Mouse (Mus musculus) embryo, embryonic 10 days (tissue): ENCODE measurements around the gene Haghl.
"Not testable (repeated sequence)": the region's sequence is repeated elsewhere in the genome, so short reads cannot be mapped to it uniquely, and the experiment has no call there.

Source experiments
- DNase-seq: peaks from one replicate; pipeline ENCODE4 v3.0.0-alpha.2; 2015; ENCODE audit warnings: low spot score

Gene Haghl

GRCm38 (mm10) chr17:25744311-25744710 is 41.2 kb downstream of the Haghl start:
- no peak for DNase-seq

GRCm38 (mm10) chr17:25743831-25744230 is 41.6 kb downstream of the Haghl start:
- no peak for DNase-seq

GRCm38 (mm10) chr17:25741471-25741870 is 44.0 kb downstream of the Haghl start:
- not testable (repeated sequence) for DNase-seq

- DNase-seq: no peak
These were observed 46.6 kb downstream of the Haghl start for GRCm38 (mm10) chr17:25738861-25739260.

- DNase-seq: no peak
These were observed 49.7 kb downstream of the Haghl start, which contains the start of gene Mslnl for GRCm38 (mm10) chr17:25735745-25736144. Gene Mslnl (plus strand): TSS chr17:25736042.

- no peak for DNase-seq
These were observed 50.2 kb downstream of the Haghl start for GRCm38 (mm10) chr17:25735246-25735645.

- peak; percentile 90 for DNase-seq
These were observed 53.4 kb downstream of the Haghl start for GRCm38 (mm10) chr17:25732082-25732481.
